Mouse (Mus musculus) cortical plate, adult 2 months (tissue): ENCODE results near the gene Sorbs2.

ENCODE experiments used
- CTCF ChIP-seq: fragments of 200-500 bp; IDR thresholded peaks from 2 replicates; pipeline ENCODE4 v1.5.1; 2011; ENCODE audit warnings: mild to moderate bottlenecking, control low read depth, low read length; ENCODE audit not compliant: insufficient read depth; ENCODE audit errors: extremely low read depth
- POLR2A ChIP-seq: fragments of 200-500 bp; IDR thresholded peaks from 2 replicates; pipeline ENCODE4 v1.6.1; 2011; ENCODE audit warnings: mild to moderate bottlenecking, low read length, control low read depth; ENCODE audit not compliant: insufficient read depth; ENCODE audit errors: extremely low read depth

DNA sequence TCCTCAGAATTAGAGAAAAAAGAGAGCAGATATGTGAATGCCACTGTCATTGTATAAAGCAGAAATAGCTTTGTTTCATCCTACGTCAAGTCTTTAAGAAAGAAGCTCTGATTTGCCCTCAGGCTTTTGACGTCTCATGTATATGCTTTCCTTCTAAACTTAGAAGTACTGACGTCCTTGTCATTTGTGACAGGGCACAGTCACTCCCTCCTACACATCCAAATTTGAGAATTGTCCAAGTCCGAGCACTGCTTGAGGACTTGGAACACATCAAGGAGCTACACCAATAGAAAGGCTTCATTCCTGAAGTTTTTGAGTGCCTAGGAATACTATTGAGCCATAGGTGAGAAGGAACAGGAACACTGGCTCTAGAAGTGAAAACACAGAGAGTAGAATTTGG, 165.6 kb downstream of the Sorbs2 start:
- TF ChIP-seq CTCF = no peak
- TF ChIP-seq POLR2A = no peak
